Mouse (Mus musculus): ENCODE data around the gene Prpf6.

- TF ChIP-seq CTCF (conservative IDR thresholded peaks at IDR 0.05; ENCODE audit: low read length) (no peak), NANOG (IDR thresholded peaks at IDR 0.05; ENCODE audit: borderline replicate concordance, low read length) (no peak)
Measured at GRCm38 (mm10) chr2:181550233-181550632, 41.4 kb upstream of the Prpf6 start.
